Mouse (Mus musculus) left cerebral cortex, adult 9 months (tissue): ENCODE results near the gene Ntm.
A peak's percentile ranks its signal among the peaks of the same experiment; 100 is the strongest.

Experiments used
- DNase-seq, 2 experiments: peaks; one replicate each; pipeline ENCODE4 v3.0.0; 2022; ENCODE audit warnings: low spot score in 2 of 2

Ntm gene

GRCm38 (mm10) chr9:29412181-29412771 is 550.7 kb downstream of the Ntm start:
- peak in 1 of 2 experiments; percentile 54 for DNase-seq

- peak in 1 of 2 experiments; percentile 65 for DNase-seq
Observed at GRCm38 (mm10) chr9:29411408-29412180, 551.3 kb downstream of the Ntm start.

- no peak for DNase-seq
Observed at GRCm38 (mm10) chr9:29410728-29411407, 552.1 kb downstream of the Ntm start.

- no peak for DNase-seq
Observed at GRCm38 (mm10) chr9:29410284-29410683, 552.7 kb downstream of the Ntm start.

GRCm38 (mm10) chr9:29409216-29409907 is 553.6 kb downstream of the Ntm start:
- peak in 1 of 2 experiments; percentile 61 for DNase-seq

- no peak for DNase-seq
Observed at GRCm38 (mm10) chr9:29407954-29408353, 555.0 kb downstream of the Ntm start.

- DNase-seq = no peak
Observed at GRCm38 (mm10) chr9:29406973-29407372, 556.0 kb downstream of the Ntm start.

- no peak for DNase-seq
Observed at GRCm38 (mm10) chr9:29406046-29406445, 556.9 kb downstream of the Ntm start.

GRCm38 (mm10) chr9:29400151-29400550 is 562.8 kb downstream of the Ntm start:
- DNase-seq = no peak

- DNase-seq = no peak
Observed at GRCm38 (mm10) chr9:29396101-29396500, 566.8 kb downstream of the Ntm start.

- DNase-seq = no peak
Observed at GRCm38 (mm10) chr9:29393136-29393535, 569.8 kb downstream of the Ntm start.

- no peak for DNase-seq
Observed at GRCm38 (mm10) chr9:29390796-29391517, 572.0 kb downstream of the Ntm start.

- peak in 1 of 2 experiments; percentile 39 for DNase-seq
Observed at GRCm38 (mm10) chr9:29389224-29389623, 573.7 kb downstream of the Ntm start.

- DNase-seq = no peak
Observed at GRCm38 (mm10) chr9:29387136-29387535, 575.8 kb downstream of the Ntm start.

- DNase-seq = no peak
Observed at GRCm38 (mm10) chr9:29377172-29378002, 585.6 kb downstream of the Ntm start.

- no peak for DNase-seq
Observed at GRCm38 (mm10) chr9:29371341-29371740, 591.6 kb downstream of the Ntm start.

GRCm38 (mm10) chr9:29369621-29370020 is 593.3 kb downstream of the Ntm start:
- DNase-seq = no peak

- no peak for DNase-seq
Observed at GRCm38 (mm10) chr9:29368291-29368690, 594.6 kb downstream of the Ntm start.

GRCm38 (mm10) chr9:29357796-29358195 is 605.1 kb downstream of the Ntm start:
- no peak for DNase-seq

- no peak for DNase-seq
Observed at GRCm38 (mm10) chr9:29342303-29342702, 620.6 kb downstream of the Ntm start.

- peak in 1 of 2 experiments; percentile 29 for DNase-seq
Observed at GRCm38 (mm10) chr9:29341292-29341691, 621.6 kb downstream of the Ntm start.
